Mouse (Mus musculus) ZHBTc4 (cell line): ENCODE measurements at regions not wholly inside any gene's neighbourhood (a gene's known extent, or its start where the extent isn't known, plus 50 kb on each side); places are given as distances from the start of the nearest gene placed in this dataset.

Experiments
- DNase-seq: peaks from one replicate; pipeline ENCODE4 v3.0.0-alpha.2; 2011; ENCODE audit warnings: low read depth, low spot score

GRCm38 (mm10) chr1:176683146-176683545, 130.7 kb downstream of the Cep170 start:
- no peak for DNase-seq

- DNase-seq: peak; percentile 76
Measured at GRCm38 (mm10) chr1:176681971-176682370, 131.9 kb downstream of the Cep170 start.

DNA sequence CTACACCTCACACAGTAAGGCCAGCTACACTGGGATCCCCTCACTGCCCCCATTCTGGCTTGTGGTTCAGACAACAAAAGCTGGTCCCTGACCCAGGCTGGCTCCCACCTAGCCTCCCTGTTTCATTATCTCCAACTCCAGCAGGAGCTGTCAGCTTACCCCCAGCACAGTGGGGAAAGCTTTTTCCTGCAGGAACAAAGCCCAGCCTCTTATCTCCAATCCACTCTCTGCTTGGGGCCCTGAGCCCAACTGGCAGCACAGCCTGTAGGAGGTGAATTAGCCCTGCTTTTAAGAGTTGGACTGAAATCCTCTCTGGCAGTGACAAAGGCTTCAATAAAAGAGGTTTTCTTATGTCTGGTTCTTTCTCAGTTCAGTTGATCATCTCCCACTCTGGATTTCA, 138.7 kb downstream of the Cep170 start:
- no peak for DNase-seq

- peak; percentile 61 for DNase-seq
Measured at GRCm38 (mm10) chr1:176671081-176671480, 142.8 kb downstream of the Cep170 start.

DNA sequence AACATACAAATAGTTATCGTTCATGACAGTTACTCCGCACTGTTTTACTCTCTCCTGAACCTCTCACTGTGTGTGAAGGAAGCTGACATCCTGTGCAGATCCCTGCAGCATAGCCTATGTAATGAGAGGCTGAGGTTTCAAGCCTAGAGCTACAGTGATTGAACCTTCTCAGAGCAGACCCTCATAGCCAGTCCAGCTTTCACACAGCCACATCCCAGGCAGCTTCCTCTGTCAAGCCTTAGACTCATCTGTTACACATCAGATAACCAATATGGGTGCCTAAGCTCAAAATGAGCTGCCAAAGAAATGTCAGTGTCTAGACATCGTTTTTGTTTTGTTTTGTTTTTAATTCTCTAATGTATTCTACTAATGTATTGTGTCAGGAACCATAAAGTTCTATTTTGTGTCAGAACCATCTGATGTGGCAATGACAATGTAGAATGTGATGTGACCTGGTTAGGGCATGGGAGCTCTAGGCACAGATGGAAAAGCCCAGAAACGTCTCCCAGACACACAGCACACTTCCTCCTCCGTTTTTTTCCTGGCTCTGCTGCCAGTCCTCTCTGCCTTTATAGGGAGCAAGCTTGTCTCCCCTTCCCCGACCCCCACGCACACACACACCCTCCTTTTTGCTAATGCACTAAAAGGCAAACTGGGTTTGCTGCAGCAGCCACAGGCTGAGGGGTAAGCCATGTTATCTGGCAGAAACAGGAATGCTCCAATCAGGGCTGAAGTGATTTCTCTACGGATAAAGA, 146.1 kb downstream of the Cep170 start:
- no peak for DNase-seq

DNA sequence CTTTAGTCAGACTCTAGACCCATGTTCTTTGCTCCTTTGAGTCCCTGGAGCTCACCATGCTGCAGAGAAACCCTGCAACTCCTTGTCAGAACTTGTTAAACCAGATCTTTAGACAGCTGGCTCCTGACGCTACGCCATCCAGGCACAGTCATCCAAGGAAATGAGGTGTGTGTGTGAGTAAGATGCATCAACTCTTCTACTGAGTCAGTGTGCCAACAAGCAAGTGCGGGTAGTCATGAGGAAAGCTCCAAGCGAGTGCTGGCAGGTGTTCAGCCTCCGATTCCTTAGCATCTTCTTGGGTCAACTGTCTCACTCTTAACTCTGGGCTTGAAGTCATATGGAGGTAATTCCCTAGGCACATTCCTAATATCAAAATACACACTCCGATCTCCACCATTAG, 153.6 kb downstream of the Cep170 start:
- DNase-seq: no peak

- DNase-seq: peak; percentile 77
Measured at GRCm38 (mm10) chr1:176658639-176659038, 155.2 kb downstream of the Cep170 start.

DNA sequence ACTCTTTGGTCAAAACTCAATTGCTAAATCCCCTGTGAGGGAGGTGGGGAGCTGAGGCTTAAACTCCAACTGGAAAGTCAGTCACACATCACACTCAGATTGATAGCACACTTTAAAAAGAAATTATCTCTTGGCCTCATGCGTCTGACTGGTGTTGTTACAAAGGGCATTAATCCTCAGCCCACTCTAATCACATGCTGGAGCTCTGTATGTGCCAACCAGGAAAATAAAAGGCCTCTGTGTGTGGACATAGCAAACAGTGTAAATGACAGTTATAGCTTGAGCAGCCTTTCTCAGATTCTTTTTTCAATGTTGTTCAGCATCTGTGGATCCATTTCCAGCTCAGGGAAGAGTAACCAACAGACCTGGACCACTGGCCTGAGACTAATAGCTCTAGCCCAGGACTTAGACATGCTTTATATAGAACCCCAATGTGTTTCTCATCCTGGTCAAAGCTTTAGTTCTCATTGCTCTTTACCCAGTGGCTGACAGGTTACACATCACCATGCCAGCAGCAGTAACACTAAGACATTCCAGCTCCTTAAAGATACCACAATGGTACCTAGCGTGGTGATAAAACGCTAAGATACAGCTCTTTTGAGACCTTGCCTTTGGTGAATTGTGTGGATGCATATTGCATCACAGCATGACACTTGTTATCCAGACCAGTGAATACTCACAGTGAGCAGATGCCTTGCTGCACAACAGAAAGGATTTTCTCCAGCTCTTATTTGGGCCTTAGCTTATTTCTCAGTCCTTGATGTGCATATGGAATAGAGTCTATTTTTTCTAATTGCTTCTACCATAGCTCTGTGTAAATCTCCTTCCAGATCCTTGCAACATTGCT, 158.2 kb downstream of the Cep170 start:
- DNase-seq: no peak

DNA sequence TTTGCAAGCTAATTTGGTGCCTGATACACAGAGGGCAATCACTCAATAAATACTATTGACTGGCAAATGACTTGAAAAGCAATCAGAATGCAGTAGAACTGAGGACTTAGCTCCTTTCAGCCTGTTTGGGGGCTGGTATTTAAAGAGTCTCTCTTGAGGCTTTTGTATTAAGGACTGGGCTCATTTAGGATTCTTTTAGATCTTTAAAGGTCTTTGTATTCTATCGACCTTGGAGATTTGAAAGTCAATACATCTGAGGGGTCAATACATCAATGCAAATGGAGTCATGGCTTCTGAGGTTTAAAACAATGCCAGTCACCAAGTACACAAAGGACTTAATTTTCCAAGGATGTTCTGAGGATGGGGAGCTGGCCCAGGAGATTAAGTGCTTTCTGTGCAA, 169.6 kb downstream of the Cep170 start:
- peak; percentile 95 for DNase-seq

GRCm38 (mm10) chr1:176623171-176623570, 190.7 kb downstream of the Cep170 start:
- DNase-seq: peak; percentile 67

DNA sequence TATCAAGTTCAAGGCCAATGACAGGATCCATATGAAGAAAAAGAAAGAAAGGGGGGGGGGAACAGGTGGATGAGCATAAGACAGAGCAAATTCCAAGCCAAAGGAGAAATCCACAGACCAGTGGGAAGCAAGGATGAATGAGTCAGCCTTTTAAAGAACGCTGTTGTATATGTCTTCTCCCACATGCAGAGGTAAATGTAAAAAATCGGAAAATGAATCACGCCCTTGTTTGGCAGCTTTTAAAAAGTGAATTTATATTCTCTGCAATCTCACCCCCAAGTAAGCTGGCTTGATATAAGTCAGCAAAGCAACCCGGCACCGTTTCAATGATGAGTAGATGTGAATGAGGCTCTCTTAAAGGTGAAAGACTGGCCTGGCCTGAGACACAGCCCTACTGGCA, 191.7 kb downstream of the Cep170 start:
- DNase-seq: no peak

- no peak for DNase-seq
Measured at GRCm38 (mm10) chr1:176621285-176621684, 192.6 kb downstream of the Cep170 start.

- DNase-seq: no peak
Measured at GRCm38 (mm10) chr1:176618896-176619295, 195.0 kb downstream of the Cep170 start.

DNA sequence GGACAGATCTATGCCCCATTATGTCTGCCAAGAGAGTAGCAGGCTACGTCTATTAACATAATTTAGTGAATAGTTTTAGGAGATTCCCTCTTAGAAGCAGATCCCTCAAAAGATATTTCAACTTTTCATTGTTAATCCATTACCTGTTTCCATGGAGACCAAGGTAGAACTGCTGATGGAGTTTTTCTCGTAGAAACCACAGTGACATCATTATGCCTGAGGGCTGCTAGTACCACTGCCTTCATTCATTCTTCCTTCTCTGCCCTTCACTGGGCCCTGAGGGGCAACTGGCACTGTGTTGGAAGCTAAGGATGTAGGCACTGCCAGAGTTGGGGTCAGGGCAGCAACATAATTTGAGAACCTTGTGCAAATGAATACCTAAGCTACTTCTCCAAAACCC, 198.2 kb downstream of the Cep170 start:
- no peak for DNase-seq

DNA sequence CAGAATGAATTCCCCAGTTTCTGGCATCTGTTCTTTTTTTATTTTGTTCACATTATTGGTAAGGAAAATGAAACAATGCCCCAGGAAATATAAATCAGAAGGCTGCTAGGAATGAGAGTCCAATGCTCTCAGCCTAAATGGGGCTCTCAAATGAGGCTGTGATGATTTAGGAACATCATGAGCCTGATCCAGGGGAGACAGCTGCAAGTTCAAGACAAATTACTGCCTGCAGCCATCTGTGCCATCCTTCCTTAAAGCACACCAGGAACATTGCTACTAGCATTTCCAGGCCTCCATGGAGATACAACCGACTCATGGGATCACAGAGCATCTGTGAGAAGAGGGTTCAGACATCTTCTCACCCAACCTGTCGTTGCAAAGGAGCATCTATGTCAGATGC, 219.6 kb downstream of the Cep170 start:
- no peak for DNase-seq

DNA sequence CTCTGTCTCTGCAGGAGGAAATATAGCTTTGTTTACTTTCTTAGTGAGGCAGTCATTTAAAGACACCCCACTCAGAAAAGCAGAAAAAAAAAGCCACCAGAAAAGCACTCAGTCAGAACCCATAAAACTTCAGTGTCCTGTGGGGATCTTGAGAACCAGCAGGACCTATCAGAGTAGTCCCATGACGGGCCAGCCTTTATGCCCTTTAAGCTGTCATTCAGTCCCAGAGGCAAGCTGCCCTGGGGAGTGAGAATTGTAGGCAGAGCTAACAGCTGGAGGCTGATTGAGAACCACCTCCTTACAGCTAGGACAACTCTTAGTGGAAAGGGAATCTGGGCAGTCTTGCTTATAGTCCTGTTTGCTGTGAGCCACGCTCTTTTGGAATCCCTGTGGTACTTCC, 225.7 kb downstream of the Cep170 start:
- no peak for DNase-seq

DNA sequence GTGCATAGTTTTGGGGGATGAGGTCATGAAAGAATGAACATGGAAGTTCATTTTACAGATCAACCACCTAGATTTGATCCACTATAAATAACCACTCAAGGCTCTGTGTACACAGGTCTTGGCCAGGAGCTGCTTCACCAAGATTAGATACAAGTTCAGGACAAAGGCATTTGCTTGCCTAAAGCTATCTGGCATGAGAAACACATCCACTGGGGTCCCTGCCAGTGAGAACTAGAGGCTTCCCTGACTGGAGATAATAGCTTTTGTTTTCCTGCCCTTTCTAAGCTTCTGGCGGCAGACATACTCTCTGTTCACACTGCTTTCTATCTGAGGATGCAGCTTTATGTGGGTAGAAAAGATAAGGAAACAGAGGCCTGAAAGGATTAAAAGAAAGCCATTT, 240.2 kb downstream of the Cep170 start:
- DNase-seq: no peak

DNA sequence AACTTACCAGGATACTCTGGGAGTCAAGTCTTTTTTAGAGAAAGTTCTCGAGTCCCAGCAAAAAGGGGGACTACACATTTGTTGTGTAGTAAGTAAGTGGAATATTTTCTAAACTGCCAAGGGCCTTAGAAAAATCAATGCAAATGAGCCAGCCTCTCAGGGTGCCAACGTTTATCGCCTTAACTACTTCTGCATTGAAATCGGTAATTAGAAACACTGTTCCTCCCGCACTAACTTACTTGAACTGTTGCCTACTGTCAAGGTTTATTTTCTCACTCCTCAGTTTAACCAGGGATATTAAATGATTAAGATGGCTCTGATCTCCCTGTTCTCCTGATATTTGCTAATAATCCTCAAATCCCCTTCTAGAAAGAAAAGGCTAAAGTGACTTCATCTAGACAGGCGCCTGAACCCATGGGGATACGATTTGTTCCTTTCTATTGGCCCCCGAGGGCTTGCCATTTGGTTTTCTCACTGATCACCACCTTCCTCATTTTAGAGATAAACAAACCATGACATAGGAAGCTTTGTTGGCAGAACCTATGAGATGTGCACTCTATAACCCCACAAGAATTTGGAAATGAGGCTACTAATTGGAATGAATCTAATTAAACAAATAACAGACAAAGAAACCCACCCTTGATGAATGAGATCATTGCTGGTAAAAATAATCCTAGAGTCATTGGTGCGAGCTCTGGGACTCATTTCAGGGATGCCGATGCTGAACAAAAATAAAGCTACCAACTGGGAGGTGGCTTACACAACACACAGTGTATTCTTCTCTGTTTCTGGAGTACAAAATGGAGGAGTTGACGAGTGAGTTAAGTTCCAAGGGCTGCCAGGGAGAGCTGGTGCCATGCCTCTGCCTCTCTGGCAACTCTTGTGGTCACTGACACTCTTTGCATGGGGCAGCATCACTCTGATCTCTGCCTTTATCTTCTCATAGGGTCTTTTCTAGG, 255.1 kb downstream of the Cep170 start:
- no peak for DNase-seq

DNA sequence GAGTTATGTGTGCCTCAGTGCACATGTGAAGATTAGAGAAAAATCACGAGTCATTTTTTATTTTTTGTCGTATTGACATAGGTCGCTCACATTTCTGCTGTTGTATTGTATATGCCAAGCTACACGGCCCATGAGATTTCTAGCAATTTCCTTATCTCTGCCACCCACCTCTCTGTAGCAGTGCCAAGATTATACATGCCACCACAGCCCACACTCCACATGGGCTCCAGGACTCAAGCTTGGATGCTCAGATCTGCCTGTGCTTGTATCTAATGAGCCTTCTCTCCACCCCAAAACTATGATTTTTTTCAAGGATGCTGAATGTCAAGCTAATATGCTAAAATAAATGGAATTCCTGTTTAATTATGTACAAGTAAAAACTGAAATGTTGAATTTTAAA, 259.3 kb upstream of the Pld5 start:
- no peak for DNase-seq

DNA sequence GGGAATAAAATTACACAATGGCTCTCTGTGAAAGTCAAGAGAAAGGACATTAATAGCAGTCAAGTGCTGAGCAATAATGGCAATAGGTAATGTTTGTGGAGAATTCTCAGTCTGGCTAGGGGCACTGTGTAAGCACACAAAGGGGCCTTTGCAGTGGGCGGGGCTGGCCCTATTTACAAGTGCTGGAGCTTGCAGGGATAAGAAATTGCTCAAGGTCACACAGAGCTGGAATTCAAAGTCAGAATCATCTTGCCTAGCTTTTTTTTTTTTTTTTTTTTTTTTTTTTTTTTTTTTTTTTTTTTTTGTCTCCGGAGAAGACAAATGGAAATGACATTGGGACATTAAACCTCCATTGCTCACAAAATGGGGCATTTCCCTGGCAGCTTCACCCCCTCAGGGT, 253.9 kb upstream of the Pld5 start:
- DNase-seq: peak; percentile 41

- DNase-seq: no peak
Measured at GRCm38 (mm10) chr1:176511467-176511866, 236.4 kb upstream of the Pld5 start.

- DNase-seq: no peak
Measured at GRCm38 (mm10) chr1:176505441-176505840, 230.3 kb upstream of the Pld5 start.
